Mouse (Mus musculus): ENCODE data around the gene Rxylt1.

DNA sequence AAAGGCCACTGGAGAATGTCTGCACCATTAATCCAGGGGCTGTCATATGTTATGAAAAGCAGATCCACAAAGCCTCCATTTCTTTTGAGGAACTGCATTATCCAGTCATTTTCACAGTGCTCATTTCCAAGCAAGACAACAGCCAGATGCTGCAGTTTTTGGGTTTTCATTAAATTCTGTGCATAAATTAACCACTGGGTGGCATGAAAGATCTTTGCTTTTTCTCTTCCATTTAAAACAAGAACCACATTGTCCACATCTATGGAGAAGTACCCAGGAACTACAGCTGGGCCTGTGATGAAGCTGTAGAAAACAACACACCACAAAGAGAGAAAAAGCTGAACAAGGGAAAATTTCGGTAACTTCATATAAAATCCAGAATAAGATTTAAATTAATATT, 6.7 kb downstream of the Rxylt1 start:
- TF ChIP-seq POLR2A (IDR thresholded peaks at IDR 0.05; ENCODE audit: insufficient read depth, low read depth, low read length) = no peak
- no peak for TF ChIP-seq CTCF (IDR thresholded peaks at IDR 0.05; ENCODE audit: insufficient read depth, low read depth, low read length)
